Mouse (Mus musculus) lung, postnatal 25 days (tissue): ENCODE measurements at regions not wholly inside any gene's neighbourhood (a gene's known extent, or its start where the extent isn't known, plus 50 kb on each side); places are given as distances from the start of the nearest gene placed in this dataset.
"Not testable (repeated sequence)": the region's sequence is repeated elsewhere in the genome, so short reads cannot be mapped to it uniquely, and the experiment has no call there.

Source experiments
- DNase-seq: peaks from one replicate; pipeline ENCODE4 v3.0.0; 2022; ENCODE audit warnings: low spot score

DNA sequence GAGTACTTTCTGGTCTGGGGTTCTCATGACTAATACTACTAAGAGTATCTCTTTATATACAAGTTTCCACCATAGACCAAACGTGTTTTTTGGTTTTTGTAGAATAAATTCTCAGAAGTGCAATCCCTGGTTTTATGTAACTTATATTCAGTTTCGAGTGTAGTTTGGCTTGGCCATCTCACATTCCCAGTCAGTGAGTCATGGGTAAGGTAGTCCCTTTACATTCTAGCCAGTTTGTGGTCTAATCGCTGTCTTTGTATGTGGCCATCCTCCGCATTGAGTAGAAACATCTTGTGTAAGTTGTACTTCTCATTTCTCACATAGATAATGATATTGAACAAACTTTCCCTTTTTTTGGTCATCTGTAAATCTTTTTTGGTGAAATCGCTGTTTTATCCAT, 88.3 kb downstream of the Anxa5 start:
- DNase-seq, result no peak

DNA sequence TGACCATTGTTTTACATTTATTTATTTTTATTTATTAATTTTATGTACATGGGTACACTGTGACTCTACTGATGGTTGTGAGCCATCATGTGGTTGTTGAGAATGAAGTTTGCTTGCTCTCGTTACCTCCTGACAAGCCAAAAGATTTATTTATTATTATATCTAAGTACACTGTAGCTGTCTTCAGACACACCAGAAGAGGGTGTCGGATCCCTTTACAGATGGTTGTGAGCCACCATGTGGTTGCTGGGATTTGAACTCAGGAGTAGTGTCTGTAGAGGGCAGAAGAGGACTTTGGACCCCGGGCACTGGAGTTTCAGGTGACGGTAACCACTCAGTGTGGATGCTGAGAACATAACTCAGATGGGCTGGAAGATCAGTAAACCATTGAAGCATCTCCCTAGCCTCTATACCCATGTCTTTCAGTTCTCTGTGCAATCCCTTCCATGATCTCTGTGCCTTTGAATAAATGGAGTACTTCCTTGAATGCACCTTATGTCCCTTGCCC, 92.2 kb downstream of the Anxa5 start:
- DNase-seq, result no peak

DNA sequence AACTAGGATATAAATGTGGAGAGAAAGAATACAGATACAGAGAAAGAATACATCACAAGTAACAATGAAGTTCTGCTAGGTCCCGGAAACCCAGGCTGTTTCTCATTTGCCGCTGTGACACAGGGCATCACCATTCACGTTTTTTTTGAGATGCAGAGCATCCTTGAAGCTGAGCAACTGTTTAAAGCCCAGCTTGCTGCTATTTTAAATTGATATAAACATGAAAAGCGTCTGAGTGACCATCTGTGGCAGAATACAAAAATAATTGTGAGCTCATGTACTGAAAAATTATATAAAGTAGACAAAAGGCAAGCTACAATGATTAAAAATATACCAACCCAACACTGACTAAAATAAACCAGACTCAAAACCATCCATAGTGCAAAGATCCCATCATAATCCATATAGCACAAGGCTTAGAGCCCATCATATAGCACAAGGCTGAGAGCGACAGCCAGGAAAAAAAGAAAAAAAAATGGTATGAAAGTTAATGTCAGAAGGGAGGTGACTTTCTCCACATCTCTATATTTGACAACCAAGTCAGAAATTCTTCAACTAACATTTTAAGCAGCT, 94.0 kb downstream of the Anxa5 start:
- no peak for DNase-seq

DNA sequence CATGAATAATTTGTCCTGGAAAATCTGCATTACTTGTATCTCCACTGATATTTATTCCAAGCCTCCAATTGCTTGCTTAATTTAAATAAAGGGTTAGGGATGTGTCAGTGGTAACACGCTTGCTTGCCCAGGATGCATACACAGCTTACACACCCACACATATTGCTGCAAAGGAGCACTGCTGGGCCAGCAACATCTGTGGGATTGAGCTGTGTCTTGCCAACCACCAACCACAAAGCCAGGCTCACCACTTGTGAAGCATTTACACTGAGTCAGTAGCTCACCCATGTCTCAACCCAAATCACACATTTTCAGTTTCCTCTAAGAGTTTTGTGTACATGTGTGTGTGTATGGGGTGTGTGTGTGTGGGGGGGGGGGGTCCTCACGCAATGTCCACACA, 100.0 kb downstream of the Anxa5 start:
- no peak for DNase-seq

DNA sequence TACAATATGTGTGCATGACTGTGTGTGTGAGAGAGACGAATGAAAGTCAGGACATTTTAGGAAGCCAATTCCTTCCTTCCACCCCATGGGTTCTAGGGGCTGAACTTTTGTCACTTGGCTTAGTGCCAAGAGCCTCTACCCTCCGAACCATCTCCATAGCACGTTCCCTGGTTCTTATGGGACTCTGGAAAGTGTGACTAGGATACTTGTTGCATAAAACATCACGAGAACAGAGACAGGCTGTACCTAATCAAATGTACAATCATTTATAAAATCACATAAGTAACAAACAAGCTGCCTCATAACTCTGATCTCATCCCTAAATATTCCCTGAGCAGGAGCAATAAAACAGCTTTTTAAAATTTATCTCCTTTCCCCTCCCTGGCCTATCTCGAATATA, 100.8 kb downstream of the Anxa5 start:
- DNase-seq, result no peak

- DNase-seq, result no peak
These were observed 114.8 kb downstream of the Anxa5 start for GRCm38 (mm10) chr3:36360933-36361332.

DNA sequence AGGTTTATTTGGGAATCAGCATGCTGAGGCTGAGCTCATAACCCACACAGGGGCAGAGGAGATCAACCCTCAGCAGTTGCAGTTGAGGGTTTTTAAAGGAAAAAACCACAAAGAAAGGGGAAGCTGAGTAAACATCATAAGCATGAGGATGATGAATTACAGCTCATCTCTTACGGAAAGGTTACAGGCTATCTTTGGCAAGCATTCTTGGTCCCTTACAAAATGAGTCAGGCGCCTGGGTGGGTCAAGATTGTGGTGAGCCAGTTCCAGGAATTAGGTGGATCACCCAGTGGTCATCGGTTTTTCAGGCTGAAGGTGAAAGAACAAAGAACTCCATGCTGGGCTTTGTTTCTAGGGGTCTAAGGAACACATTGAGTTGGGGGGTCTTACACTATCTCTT, 121.5 kb downstream of the Anxa5 start:
- not testable (repeated sequence) for DNase-seq

GRCm38 (mm10) chr3:36352032-36352742, 123.5 kb downstream of the Anxa5 start:
- no peak for DNase-seq

- no peak for DNase-seq
These were observed 126.6 kb downstream of the Anxa5 start for GRCm38 (mm10) chr3:36349073-36349472.

DNA sequence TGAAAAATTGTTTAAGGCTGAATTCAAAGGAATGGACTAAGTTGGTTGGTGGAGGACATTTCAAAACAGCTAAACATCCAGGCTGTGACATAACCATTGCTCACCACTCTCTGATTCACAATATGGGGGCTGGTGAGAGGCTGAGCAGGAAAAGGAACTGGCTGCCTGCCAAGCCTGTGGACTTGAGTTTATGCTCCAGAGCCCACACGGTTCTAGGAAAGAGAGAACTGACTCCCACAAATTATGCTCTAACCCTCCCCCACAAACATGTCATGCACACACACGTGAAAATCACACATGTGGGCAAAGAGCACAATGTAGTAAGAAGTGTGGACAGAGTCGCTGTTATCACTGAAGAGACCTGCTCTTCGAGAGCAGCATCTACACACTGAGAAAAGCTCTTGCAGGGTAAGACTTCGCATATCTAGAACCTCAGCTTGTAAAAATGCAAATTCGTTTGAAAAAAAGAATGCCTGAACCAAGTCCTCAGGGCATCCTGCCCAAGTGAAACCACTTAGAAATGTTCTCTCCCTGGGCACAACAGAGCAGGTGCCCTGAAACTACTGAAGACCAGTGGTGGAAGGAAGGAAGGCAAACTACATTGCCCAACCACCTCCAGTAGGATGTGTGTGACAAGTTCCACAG, 118.9 kb upstream of the Qrfpr start:
- DNase-seq, result no peak

- DNase-seq, result no peak
These were observed 117.5 kb upstream of the Qrfpr start for GRCm38 (mm10) chr3:36339656-36340055.

- no peak for DNase-seq
These were observed 112.2 kb upstream of the Qrfpr start for GRCm38 (mm10) chr3:36334279-36334678.

GRCm38 (mm10) chr3:36332016-36332415, 109.9 kb upstream of the Qrfpr start:
- no peak for DNase-seq

DNA sequence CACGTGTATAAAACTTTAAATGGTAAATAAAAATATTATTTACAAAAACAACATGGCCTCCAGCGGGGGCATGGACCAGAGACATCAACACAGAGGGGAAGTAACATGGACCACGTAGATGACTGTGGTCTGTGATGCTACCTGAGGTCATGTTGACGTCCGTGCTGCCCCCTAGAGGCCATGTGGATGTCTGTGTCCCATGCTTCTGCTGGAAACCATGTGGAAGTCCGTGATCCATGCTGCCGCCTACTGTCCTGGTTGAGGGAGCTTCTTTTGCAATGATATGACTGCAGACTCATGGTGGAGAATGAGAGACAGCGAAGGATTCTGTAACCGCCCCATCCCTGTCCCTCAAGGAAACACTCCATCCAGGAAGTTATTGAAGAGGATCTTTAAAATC, 108.5 kb upstream of the Qrfpr start:
- DNase-seq, result peak; percentile 10

DNA sequence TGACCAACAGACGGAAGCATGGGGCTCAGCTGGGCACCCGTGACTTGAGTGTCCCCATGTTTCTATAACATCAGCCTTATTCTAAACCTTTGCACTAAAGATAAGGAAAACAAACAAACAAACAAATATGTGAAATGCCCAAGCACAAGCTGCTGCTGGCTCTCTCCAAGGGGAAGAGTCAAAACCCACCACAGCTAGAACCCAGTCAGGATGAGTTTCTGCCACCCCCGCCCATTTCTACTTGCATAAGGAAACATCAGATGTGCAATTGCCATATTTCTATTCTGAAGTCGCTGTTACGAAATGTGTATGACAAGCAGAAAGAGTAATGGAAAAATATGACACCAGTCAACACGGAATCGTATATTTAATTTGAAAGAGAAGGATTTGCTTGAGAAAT, 107.5 kb upstream of the Qrfpr start:
- DNase-seq, result no peak

DNA sequence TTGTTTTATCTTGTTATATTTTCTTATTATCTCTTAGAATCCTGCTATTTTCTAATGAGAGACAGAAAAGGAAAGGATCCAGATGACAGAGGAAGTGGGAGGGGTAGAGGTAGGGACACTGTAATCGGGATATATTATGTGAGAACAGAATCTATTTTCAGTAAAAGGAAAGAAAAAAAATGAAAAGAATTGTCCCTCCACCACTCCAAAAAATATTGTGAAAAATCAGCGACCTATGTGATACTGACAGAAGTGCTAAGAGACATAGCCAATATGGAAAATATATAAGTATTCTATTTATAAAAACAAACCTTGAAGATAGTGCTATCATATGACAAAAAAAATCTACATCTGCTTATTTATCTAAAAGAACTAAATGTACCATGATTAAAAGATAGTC, 106.8 kb upstream of the Qrfpr start:
- no peak for DNase-seq

GRCm38 (mm10) chr3:36318635-36319034, 96.5 kb upstream of the Qrfpr start:
- DNase-seq, result no peak

DNA sequence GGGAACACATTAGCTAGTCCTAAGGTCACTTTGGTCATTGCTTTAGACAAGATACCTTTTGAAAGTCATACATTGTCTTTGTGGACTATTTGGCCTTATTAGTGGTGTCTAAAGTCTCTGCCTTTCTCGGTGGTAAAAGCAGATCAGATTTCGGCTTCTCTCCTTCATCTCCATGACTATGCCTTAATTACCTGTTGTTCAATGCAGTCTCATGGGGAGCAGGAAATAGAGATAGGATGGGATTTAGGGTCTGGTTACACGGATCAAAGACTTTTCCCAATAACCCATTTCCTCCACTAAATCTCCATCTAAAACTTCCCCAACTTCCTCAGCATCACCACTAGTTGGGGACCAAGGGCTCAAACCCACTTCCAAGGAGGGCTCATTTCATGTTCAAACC, 89.2 kb upstream of the Qrfpr start:
- DNase-seq, result no peak

DNA sequence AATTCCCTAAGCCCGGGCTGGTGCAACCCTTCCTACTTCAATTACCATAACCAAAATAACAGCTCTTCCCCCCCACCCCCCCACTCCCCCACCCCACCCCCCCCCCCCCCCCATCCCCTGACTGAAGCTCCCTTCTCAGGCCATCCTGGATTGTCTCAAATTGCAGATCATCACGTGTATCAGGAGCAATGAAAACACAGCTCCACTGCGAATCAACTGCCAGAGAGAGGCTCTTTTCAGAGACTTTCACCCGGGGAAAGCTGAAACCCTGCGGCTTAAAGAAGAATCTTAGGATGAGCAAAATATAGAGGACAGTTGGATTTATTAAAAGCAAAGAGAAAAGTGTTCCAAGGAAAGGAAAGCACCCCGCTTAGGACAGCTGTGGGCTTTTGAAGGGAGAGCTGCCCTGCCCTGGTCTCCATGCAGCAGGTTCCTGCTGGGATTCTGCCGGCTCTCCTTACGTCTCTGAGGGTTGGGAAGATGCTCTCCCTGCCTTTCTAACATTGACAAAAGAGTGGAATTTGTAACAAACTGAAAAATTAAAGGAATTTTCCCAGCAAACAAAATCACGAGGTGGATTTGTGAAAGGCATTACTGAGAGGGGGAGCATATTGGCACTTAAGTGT, 88.6 kb upstream of the Qrfpr start:
- DNase-seq, result no peak

- no peak for DNase-seq
These were observed 74.7 kb upstream of the Qrfpr start for GRCm38 (mm10) chr3:36296792-36297191.

- DNase-seq, result no peak
These were observed 69.9 kb upstream of the Qrfpr start for GRCm38 (mm10) chr3:36291971-36292370.

- no peak for DNase-seq
These were observed 62.0 kb upstream of the Qrfpr start for GRCm38 (mm10) chr3:36284066-36284465.

DNA sequence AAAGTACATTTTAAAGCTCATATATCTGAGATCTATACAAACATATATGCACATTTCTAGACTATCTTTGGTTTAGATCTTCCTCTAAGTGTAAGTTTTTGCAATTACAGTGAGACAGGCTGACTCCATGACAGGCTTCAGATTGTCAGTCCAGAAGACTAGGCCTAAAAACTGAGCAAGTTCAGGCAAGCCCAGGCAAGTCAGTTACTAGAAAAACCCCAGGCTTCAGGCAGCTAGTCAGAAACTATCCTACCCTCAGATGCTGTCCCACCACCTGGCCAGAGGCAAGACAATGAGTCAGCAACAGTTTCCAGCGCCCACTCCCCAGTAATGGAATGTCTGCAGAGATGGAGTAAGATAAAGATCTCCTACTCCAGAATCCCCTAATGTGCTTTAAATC, 53.4 kb upstream of the Qrfpr start:
- DNase-seq, result no peak
